In the genomic region with DNA sequence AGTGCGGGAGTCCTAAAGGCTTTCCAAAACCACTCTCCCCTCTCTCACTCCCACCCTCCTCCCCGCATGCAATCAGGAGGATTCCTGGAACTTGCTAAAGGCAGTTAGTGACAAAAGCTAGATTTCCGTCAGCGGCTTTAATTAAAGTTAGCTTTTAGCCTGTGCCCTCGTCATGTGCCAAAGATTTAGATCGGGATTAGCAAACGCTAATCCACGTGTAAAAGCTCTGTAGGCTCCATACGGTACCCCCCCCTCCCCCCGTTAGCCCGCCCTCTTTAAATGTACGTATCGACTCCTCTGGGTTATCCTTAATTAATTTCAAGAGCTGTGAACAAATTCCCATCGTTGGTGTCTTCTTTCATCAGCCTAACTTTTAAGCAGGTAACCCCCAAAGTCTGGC, we compare ENCODE assay signal across 11 mouse cellular contexts. TPM values are rescaled to one million over a fixed set of nuclear protein-coding genes. Genes with fewer than 3 reads are reported as not detected.
DNase-seq lines count a peak whose midpoint lies in the region; ATAC-seq lines count a peak whose summit lies in the region.
"Had no signal": no experiment of that assay in that cellular context is flagged by ENCODE, and none has a peak within 500 bp of the region (broad histone marks: within the 10 kb centered on the region; RNA-seq: fewer than 3 reads in every experiment).

No protein-coding gene starts in this region.

- peak overlapping the region; percentile 90 for H3K27ac ChIP-seq in heart, embryonic 12.5 days (ENCODE audit: poor library complexity, severe bottlenecking)
- peak overlapping the region; percentile 94; the same call in 1 of the 2 replicates for H3K27ac ChIP-seq in hindbrain, embryonic 11.5 days (ENCODE audit: low read depth, low read length)
- H3K27ac ChIP-seq in midbrain, embryonic 12.5 days (replicated peaks): peak overlapping the region; percentile 90; the same call in 1 of the 2 replicates
- H3K27ac ChIP-seq: liver, embryonic 14.5 days had no signal

- H3K9me3 ChIP-seq in heart, embryonic 12.5 days (replicated peaks): no peaks in the 10 kb centered on the region
- H3K9me3 ChIP-seq in hindbrain, embryonic 11.5 days (ENCODE audit: control insufficient read depth, low read length): no peaks in the 10 kb centered on the region
- H3K9me3 ChIP-seq in midbrain, embryonic 12.5 days: no peaks in the 10 kb centered on the region

- H3K4me2 ChIP-seq in heart, embryonic 12.5 days: peak overlapping the region; percentile 89
- peak overlapping the region; percentile 92 for H3K4me2 ChIP-seq in hindbrain, embryonic 11.5 days (replicated peaks; ENCODE audit: low read depth, low read length)
- H3K4me2 ChIP-seq in midbrain, embryonic 12.5 days (replicated peaks): peak overlapping the region; percentile 96

- 5% methylated on average over 14 of the region's 14 CpGs for WGBS in heart, embryonic 12.5 days
- WGBS in hindbrain, embryonic 11.5 days: under 1% methylated on average over 14 of the region's 14 CpGs
- WGBS in midbrain, embryonic 12.5 days: 4% methylated on average over 14 of the region's 14 CpGs

- DNase-seq in heart, adult 9 months (ENCODE audit: low spot score in 2 of 2): no peak
- peak; percentile 49 for DNase-seq in MN1 (ENCODE audit: low spot score)
- peak; percentile 44 for DNase-seq in hindbrain, embryonic 11.5 days (ENCODE audit: low spot score)
- DNase-seq in gastrocnemius, postnatal 10 days: no peak
- no peak for DNase-seq in kidney, postnatal 14 days
- no peak for DNase-seq in cerebellum, adult 18-20 months
- DNase-seq: cerebellum, adult 2 months; gastrocnemius, postnatal 36 days had no signal

- H3K4me3 ChIP-seq in heart, embryonic 12.5 days: peak overlapping the region; percentile 80
- H3K4me3 ChIP-seq in hindbrain, embryonic 11.5 days (ENCODE audit: low read depth, low read length): peak overlapping the region; percentile 89; the same call in 1 of the 2 replicates
- peak overlapping the region; percentile 87 for H3K4me3 ChIP-seq in midbrain, embryonic 12.5 days

- peak overlapping the region; percentile 84 for H3K9ac ChIP-seq in heart, embryonic 12.5 days
- no peak overlapping the region; the same call in 1 of the 2 replicates for H3K9ac ChIP-seq in hindbrain, embryonic 11.5 days (ENCODE audit: low read depth, low read length)
- H3K9ac ChIP-seq in midbrain, embryonic 12.5 days (replicated peaks): 0 out of 2 replicates have a peak overlapping the region, but pooled peaks have one; percentile 91
- H3K9ac ChIP-seq: liver, embryonic 14.5 days had no signal

- no peaks in the 10 kb centered on the region for H3K36me3 ChIP-seq in heart, embryonic 12.5 days
- no peaks in the 10 kb centered on the region for H3K36me3 ChIP-seq in hindbrain, embryonic 11.5 days (ENCODE audit: control insufficient read depth, insufficient read depth, low read length)
- H3K36me3 ChIP-seq in midbrain, embryonic 12.5 days: no peaks in the 10 kb centered on the region

- no peaks in the 10 kb centered on the region for H3K27me3 ChIP-seq in heart, embryonic 12.5 days (replicated peaks)
- no peaks in the 10 kb centered on the region for H3K27me3 ChIP-seq in hindbrain, embryonic 11.5 days (ENCODE audit: control insufficient read depth, insufficient read depth, low read length)
- peaks cover 22% of the 10 kb centered on the region for H3K27me3 ChIP-seq in midbrain, embryonic 12.5 days

- ATAC-seq in heart, embryonic 12.5 days (ENCODE audit: insufficient number of reproducible peaks, low FRiP score): no peak
- no peak for ATAC-seq in hindbrain, embryonic 11.5 days (ENCODE audit: low FRiP score)
- ATAC-seq in midbrain, embryonic 12.5 days (ENCODE audit: low FRiP score, low read depth): peak; percentile 16; the same call in 1 of the 2 replicates

- H3K4me1 ChIP-seq in heart, embryonic 12.5 days (replicated peaks): peaks cover 40% of the 10 kb centered on the region
- peaks cover 3% of the 10 kb centered on the region for H3K4me1 ChIP-seq in hindbrain, embryonic 11.5 days (replicated peaks; ENCODE audit: control insufficient read depth, insufficient read depth, low read length)
- H3K4me1 ChIP-seq in midbrain, embryonic 12.5 days: peaks cover 35% of the 10 kb centered on the region

RNA-seq across cellular contexts. Expression of a gene that starts 0.5 kb away (rescaled TPM):
- polyA plus RNA-seq in heart, embryonic 12.5 days (2016; fragmentation: Nextera tagmentation; extraction: Ambion mirVana): 2.2 and 2.7 TPM in 2 replicates
- polyA plus RNA-seq in hindbrain, embryonic 11.5 days (2014; fragmentation: Nextera tagmentation; extraction: Ambion mirVana): 4.7 and 5.4 TPM in 2 replicates
- polyA plus RNA-seq in midbrain, embryonic 12.5 days (2016; fragmentation: Nextera tagmentation; extraction: Ambion mirVana): 2.3 and 2.6 TPM in 2 replicates
- under 1 TPM; 0.49 to 0.95 TPM for total RNA-seq in gastrocnemius, postnatal 10 days (2021)

Comparison
In these comparisons a context has a peak if more than half of its experiments do, and no peak if none do; other contexts are left out.
1. DNase-seq: peak in MN1 (single experiment) and hindbrain, embryonic 11.5 days (single experiment); none in heart, adult 9 months (0 of 2), gastrocnemius, postnatal 10 days (single experiment), kidney, postnatal 14 days (single experiment) and cerebellum, adult 18-20 months (0 of 2).
2. Peak in every context shown above with its lines, with median percentiles within 50 percentile points of each other: H3K27ac ChIP-seq, H3K4me2 ChIP-seq and H3K4me3 ChIP-seq.